Mouse (Mus musculus) spleen, adult 2 months (tissue): ENCODE data around the gene Evi2.

Source experiments
- CTCF ChIP-seq: fragments of 200-500 bp; IDR thresholded peaks from 2 replicates; pipeline ENCODE4 v1.5.1; 2011; ENCODE audit warnings: mild to moderate bottlenecking, inconsistent platforms; ENCODE audit not compliant: insufficient read depth, insufficient read length, insufficient replicate concordance; ENCODE audit errors: extremely low read depth
- POLR2A ChIP-seq: fragments of 200-500 bp; IDR thresholded peaks from 2 replicates; pipeline ENCODE4 v1.6.1; 2011; ENCODE audit warnings: low read depth, low read length, inconsistent platforms

GRCm38 (mm10) chr11:79568197-79568911 is 38.0 kb upstream of the Evi2 start:
- TF ChIP-seq POLR2A (no peak), CTCF (no peak)
